Mouse (Mus musculus) kidney, embryonic 16.5 days (tissue): ENCODE results near the gene Sf3b6. TPM values are rescaled to one million over a fixed set of nuclear protein-coding genes. Genes with fewer than 3 reads are reported as not detected.
"Not testable (repeated sequence)": the region's sequence is repeated elsewhere in the genome, so short reads cannot be mapped to it uniquely, and the experiment has no call there.

ENCODE experiments used
- ATAC-seq: fragments of 200-750 bp; cut with Nextera tagmentation; 2 replicates; pipeline ENCODE4 v1.8.0; 2017; ENCODE audit warnings: moderate TSS enrichment; ENCODE audit not compliant: low FRiP score, low TSS enrichment
- H3K27ac ChIP-seq: fragments of 300-500 bp; sonication (generic); 2 replicates; pipeline ENCODE4 v1.5.1; 2014; ENCODE audit warnings: low read length
- H3K27me3 ChIP-seq: fragments of 300-500 bp; sonication (generic); 2 replicates; pipeline ENCODE4 v1.6.1; 2014; ENCODE audit warnings: low read length, control low read depth, mixed read lengths; ENCODE audit not compliant: insufficient read depth
- H3K36me3 ChIP-seq: fragments of 300-500 bp; sonication (generic); 2 replicates; pipeline ENCODE4 v1.6.1; 2014; ENCODE audit warnings: low read length, control low read depth, mixed read lengths; ENCODE audit not compliant: insufficient read depth
- H3K4me1 ChIP-seq: fragments of 300-500 bp; sonication (generic); 2 replicates; pipeline ENCODE4 v1.6.1; 2014; ENCODE audit warnings: low read length, control low read depth, mixed read lengths; ENCODE audit not compliant: insufficient read depth
- H3K4me2 ChIP-seq: fragments of 300-500 bp; sonication (generic); replicated peaks from 2 replicates; pipeline ENCODE4 v1.6.1; 2014; ENCODE audit warnings: low read depth, low read length
- H3K4me3 ChIP-seq: fragments of 300-500 bp; sonication (generic); 2 replicates; pipeline ENCODE4 v1.5.1; 2014; ENCODE audit warnings: mild to moderate bottlenecking, low read length
- H3K9ac ChIP-seq: fragments of 300-500 bp; sonication (generic); replicated peaks from 2 replicates; pipeline ENCODE4 v1.6.1; 2014; ENCODE audit warnings: low read length
- H3K9me3 ChIP-seq: fragments of 300-500 bp; sonication (generic); 2 replicates; pipeline ENCODE4 v1.6.1; 2016; ENCODE audit warnings: low read length, control low read depth
- WGBS: fragments of 180-500 bp; shearing (Covaris S2); extraction: QIAGEN DNeasy Blood & Tissue Kit; methylation state at CpG from one replicate; pipeline ENCODE4 v1.1.7; 2014; 5-methylcytosine and 5-hydroxymethylcytosine counted together
- polyA plus RNA-seq: library from polyadenylated mRNA; unstranded; fragments of >200 nt; fragmentation: Nextera tagmentation; extraction: Ambion mirVana; gene quantifications from 2 replicates; pipeline ENCODE4 v1.2.1, GENCODE M21; 2015

Gene Sf3b6
- polyA plus RNA-seq, 1 experiment from 2014 or later, result 162 TPM

GRCm38 (mm10) chr12:4783598-4783997 lies 33.7 kb upstream of the Sf3b6 start:
- WGBS, result 24% methylated on average over 5 of the region's 5 CpGs
- peak; percentile 97 for ATAC-seq
- Histone ChIP-seq H3K4me3 (no peak overlapping the region), H3K27ac (0 out of 2 replicates have a peak overlapping the region, but pooled peaks have one; percentile 47), H3K4me1 (no peaks in the 10 kb centered on the region), H3K4me2 (no peak overlapping the region), H3K9me3 (no peaks in the 10 kb centered on the region), H3K27me3 (no peaks in the 10 kb centered on the region), H3K36me3 (no peaks in the 10 kb centered on the region), H3K9ac (no peak overlapping the region)

DNA sequence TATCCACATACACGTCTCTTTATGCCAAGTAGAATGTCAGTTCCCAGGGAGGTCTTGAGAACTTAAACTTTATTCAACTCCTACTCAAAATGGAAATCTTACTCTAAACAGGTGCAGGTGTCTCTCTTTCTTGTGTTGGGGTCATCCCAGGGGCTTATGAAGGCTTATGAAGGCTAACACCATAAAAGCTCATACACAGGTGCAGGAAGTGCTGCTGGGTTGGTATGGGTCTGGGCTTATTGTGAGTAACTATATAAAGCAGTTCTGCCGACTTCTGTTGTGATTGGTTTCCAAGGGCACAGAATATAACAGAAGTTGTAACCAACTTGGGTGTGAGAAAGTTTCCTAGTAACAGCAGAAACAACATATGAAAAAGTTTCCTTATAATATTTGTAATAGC lies 32.9 kb upstream of the Sf3b6 start:
- H3K4me2 ChIP-seq, result no peak overlapping the region
- H3K27me3 ChIP-seq, result no peaks in the 10 kb centered on the region
- H3K9me3 ChIP-seq, result no peaks in the 10 kb centered on the region
- H3K4me3 ChIP-seq, result no peak overlapping the region
- WGBS, result 66% methylated on average over 2 of the region's 2 CpGs
- 0 out of 2 replicates have a peak overlapping the region, but pooled peaks have one; percentile 47 for H3K27ac ChIP-seq
- H3K36me3 ChIP-seq, result no peaks in the 10 kb centered on the region
- H3K9ac ChIP-seq, result no peak overlapping the region
- ATAC-seq, result no peak
- H3K4me1 ChIP-seq, result no peaks in the 10 kb centered on the region

GRCm38 (mm10) chr12:4788128-4788527 lies 29.2 kb upstream of the Sf3b6 start:
- H3K9ac ChIP-seq, H3K4me2 ChIP-seq, H3K4me1 ChIP-seq, ATAC-seq, H3K27ac ChIP-seq, H3K9me3 ChIP-seq, H3K36me3 ChIP-seq, H3K4me3 ChIP-seq, H3K27me3 ChIP-seq: not testable (repeated sequence)
- 94% methylated on average over 25 of the region's 25 CpGs for WGBS

GRCm38 (mm10) chr12:4793718-4794117 lies 23.6 kb upstream of the Sf3b6 start:
- no peak for ATAC-seq
- WGBS, result 80% methylated on average over 1 of the region's 1 CpGs

DNA sequence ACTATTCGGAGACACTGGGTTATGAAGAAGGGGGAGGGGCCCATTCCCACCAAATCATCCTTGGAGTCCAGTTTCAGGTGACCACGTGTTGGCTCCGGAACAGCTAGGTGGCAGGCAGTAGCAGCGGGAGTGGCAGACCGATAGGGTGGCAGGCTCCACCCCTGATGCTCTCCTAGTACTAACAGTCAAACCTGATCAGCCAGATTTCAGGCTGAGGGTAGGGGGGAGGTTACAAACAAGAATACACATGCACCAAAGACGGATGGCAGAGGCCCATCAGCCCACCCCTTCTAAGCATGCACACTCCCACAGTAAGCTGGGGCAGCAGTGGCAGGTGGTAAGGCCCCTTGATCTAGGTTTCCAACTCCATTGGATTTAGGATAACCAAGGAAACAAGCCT lies 19.9 kb upstream of the Sf3b6 start:
- H3K36me3 ChIP-seq, ATAC-seq, H3K9ac ChIP-seq, H3K4me3 ChIP-seq, H3K27ac ChIP-seq, H3K27me3 ChIP-seq, H3K9me3 ChIP-seq, H3K4me2 ChIP-seq, H3K4me1 ChIP-seq: not testable (repeated sequence)
- WGBS, result 65% methylated on average over 6 of the region's 6 CpGs

More at GRCm38 (mm10) chr12:4793718-4794117, 23.6 kb upstream of the Sf3b6 start:
- H3K9me3 ChIP-seq, result no peaks in the 10 kb centered on the region
- no peaks in the 10 kb centered on the region for H3K27me3 ChIP-seq
- no peak overlapping the region for H3K9ac ChIP-seq
- no peak overlapping the region for H3K4me3 ChIP-seq
- H3K27ac ChIP-seq, result no peak overlapping the region
- no peaks in the 10 kb centered on the region for H3K36me3 ChIP-seq
- H3K4me2 ChIP-seq, result no peak overlapping the region
- H3K4me1 ChIP-seq, result no peaks in the 10 kb centered on the region

- no peaks in the 10 kb centered on the region for H3K36me3 ChIP-seq
- no peak overlapping the region for H3K4me2 ChIP-seq
- ATAC-seq, result no peak
- no peak overlapping the region for H3K4me3 ChIP-seq
- H3K9me3 ChIP-seq, result peaks cover 5% of the 10 kb centered on the region
- 0 out of 2 replicates have a peak, but pooled peaks cover 3% of the 10 kb centered on the region for H3K4me1 ChIP-seq
- WGBS, result 59% methylated on average over 4 of the region's 4 CpGs
- no peaks in the 10 kb centered on the region for H3K27me3 ChIP-seq
- no peak overlapping the region for H3K9ac ChIP-seq
- H3K27ac ChIP-seq, result no peak overlapping the region
These were observed 6.3 kb upstream of the Sf3b6 start for GRCm38 (mm10) chr12:4811036-4811435.

DNA sequence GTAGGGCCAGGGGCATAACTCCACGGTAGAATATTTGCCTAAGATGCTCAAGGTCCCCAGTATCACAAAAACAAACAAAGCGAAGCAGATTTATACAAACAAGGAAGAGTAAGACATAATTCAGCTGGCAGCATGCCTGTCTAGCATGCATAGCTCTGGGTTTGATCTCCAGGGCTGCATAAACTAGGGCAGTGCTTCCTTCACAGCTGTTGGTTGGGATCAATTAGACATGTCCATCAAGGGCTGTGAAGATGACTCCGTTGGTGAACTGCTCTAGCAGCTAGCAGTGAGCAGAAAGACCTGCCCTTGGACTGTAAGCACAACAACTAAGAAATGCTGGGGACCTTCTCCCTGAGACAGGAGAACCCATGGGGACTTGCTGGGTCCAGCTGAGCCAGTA lies 5.6 kb upstream of the Sf3b6 start:
- H3K36me3 ChIP-seq, result no peaks in the 10 kb centered on the region
- H3K9ac ChIP-seq, result no peak overlapping the region
- H3K4me2 ChIP-seq, result no peak overlapping the region
- no peak overlapping the region for H3K4me3 ChIP-seq
- peak; percentile 65; the same call in 1 of the 2 replicates for ATAC-seq
- peaks cover 5% of the 10 kb centered on the region for H3K9me3 ChIP-seq
- 37% methylated on average over 3 of the region's 3 CpGs for WGBS
- no peak overlapping the region; the same call in 1 of the 2 replicates for H3K27ac ChIP-seq
- no peaks in the 10 kb centered on the region for H3K27me3 ChIP-seq
- H3K4me1 ChIP-seq, result peaks cover 8% of the 10 kb centered on the region

DNA sequence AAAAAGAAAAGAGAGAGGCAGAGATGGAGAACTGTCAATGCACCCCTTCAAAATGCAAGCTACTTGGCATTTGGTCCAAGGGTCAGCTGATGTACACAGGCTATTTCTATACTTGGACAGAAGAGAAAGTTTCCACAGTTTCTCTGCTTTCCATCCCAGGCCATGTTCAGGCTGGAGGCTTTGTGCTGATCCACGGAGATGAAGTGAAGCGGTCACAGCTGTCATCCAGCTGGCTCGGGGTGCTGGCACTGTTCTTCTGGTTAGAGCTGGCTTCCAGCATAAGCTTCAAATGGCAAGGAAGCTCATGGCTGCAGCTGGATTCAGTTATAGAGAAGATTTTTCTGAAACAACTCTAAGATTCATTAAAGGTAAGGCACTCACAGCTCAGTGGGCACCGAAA lies 3.7 kb upstream of the Sf3b6 start:
- 87% methylated on average over 4 of the region's 4 CpGs for WGBS
- H3K4me3 ChIP-seq, result no peak overlapping the region
- H3K9me3 ChIP-seq, result peaks cover 5% of the 10 kb centered on the region
- H3K27me3 ChIP-seq, result no peaks in the 10 kb centered on the region
- H3K4me2 ChIP-seq, result no peak overlapping the region
- peaks cover 16% of the 10 kb centered on the region for H3K4me1 ChIP-seq
- H3K9ac ChIP-seq, result no peak overlapping the region
- no peak for ATAC-seq
- H3K36me3 ChIP-seq, result no peaks in the 10 kb centered on the region
- H3K27ac ChIP-seq, result no peak overlapping the region

- Histone ChIP-seq H3K27ac (peak overlapping the region; percentile 95), H3K4me2 (peak overlapping the region; percentile 83), H3K4me1 (peaks cover 19% of the 10 kb centered on the region), H3K9ac (peak overlapping the region; percentile 87), H3K36me3 (peaks cover 14% of the 10 kb centered on the region), H3K27me3 (no peaks in the 10 kb centered on the region), H3K9me3 (no peaks in the 10 kb centered on the region), H3K4me3 (peak overlapping the region; percentile 84)
- peak; percentile 84 for ATAC-seq
- 10% methylated on average over 24 of the region's 24 CpGs for WGBS
These were observed 524 bp upstream of the Sf3b6 start for GRCm38 (mm10) chr12:4816680-4817360.

GRCm38 (mm10) chr12:4827256-4827655 lies 9.9 kb downstream of the Sf3b6 start:
- Histone ChIP-seq H3K36me3 (peaks cover 15% of the 10 kb centered on the region; the same call in 1 of the 2 replicates), H3K4me1 (no peaks in the 10 kb centered on the region)
- WGBS, result 83% methylated on average over 3 of the region's 3 CpGs

More at GRCm38 (mm10) chr12:4827256-4827655, 9.9 kb downstream of the Sf3b6 start:
- H3K4me3 ChIP-seq, result no peak overlapping the region
- no peak overlapping the region for H3K4me2 ChIP-seq
- H3K9ac ChIP-seq, result no peak overlapping the region
- no peak overlapping the region for H3K27ac ChIP-seq
- no peak for ATAC-seq
- H3K9me3 ChIP-seq, result no peaks in the 10 kb centered on the region
- no peaks in the 10 kb centered on the region for H3K27me3 ChIP-seq
